Mouse (Mus musculus): ENCODE measurements around the gene Purb. TPM values are rescaled to one million over a fixed set of nuclear protein-coding genes. Genes with fewer than 3 reads are reported as not detected.

Purb gene
- polyA plus RNA-seq, 1 experiment: 7.0 TPM

DNA sequence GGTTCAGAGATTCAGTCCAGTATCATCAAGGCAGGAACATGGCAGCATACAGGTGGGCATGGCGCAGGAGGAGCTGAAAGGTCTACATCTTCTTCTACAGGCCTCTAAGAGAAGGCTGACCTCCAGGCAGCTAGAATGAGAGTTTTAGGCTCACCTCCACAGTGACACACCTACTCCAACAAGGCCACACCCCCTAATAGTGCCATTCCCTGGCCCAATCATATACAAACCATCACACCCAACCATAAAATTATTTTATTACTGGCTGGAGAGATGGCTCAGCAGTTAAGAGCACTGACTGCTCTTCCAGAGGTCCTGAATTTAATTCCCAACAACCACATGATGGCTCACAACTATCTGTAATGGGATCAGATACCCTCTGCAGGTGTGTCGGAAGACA lies 26.8 kb upstream of the Purb start:
- H3K36me3 ChIP-seq (ENCODE audit: control insufficient read depth, insufficient read depth, low read length): no peaks in the 10 kb centered on the region
- H3K27me3 ChIP-seq (ENCODE audit: control insufficient read depth, insufficient read depth, low read length): no peaks in the 10 kb centered on the region
- H3K4me1 ChIP-seq (ENCODE audit: control insufficient read depth, insufficient read depth, insufficient read length, low read length): peaks cover 15% of the 10 kb centered on the region
- 81% methylated on average over 2 of the region's 2 CpGs for WGBS
- TF ChIP-seq POLR2A (IDR thresholded peaks at IDR 0.05; ENCODE audit: low read depth, low read length): no peak
- TF ChIP-seq CTCF (IDR thresholded peaks at IDR 0.05; ENCODE audit: extremely low read depth, insufficient read length, insufficient replicate concordance, low read depth, low read length): no peak
- H3K4me3 ChIP-seq (ENCODE audit: low read depth, low read length): no peak overlapping the region
- H3K27ac ChIP-seq (ENCODE audit: insufficient read depth, low read depth, low read length): no peak overlapping the region

- no peak overlapping the region for H3K27ac ChIP-seq (ENCODE audit: insufficient read depth, low read depth, low read length)
- TF ChIP-seq POLR2A (IDR thresholded peaks at IDR 0.05; ENCODE audit: low read depth, low read length): no peak
- WGBS: 83% methylated on average over 12 of the region's 12 CpGs
- no peaks in the 10 kb centered on the region for H3K36me3 ChIP-seq (ENCODE audit: control insufficient read depth, insufficient read depth, low read length)
- no peaks in the 10 kb centered on the region for H3K27me3 ChIP-seq (ENCODE audit: control insufficient read depth, insufficient read depth, low read length)
- H3K4me3 ChIP-seq (ENCODE audit: low read depth, low read length): no peak overlapping the region; the same call in 1 of the 2 replicates
- no peaks in the 10 kb centered on the region for H3K4me1 ChIP-seq (ENCODE audit: control insufficient read depth, insufficient read depth, insufficient read length, low read length)
Observed at GRCm38 (mm10) chr11:6497311-6497948, 21.7 kb upstream of the Purb start.

GRCm38 (mm10) chr11:6489691-6490503 lies 14.2 kb upstream of the Purb start:
- H3K4me3 ChIP-seq (ENCODE audit: low read depth, low read length): no peak overlapping the region
- H3K27me3 ChIP-seq (ENCODE audit: control insufficient read depth, insufficient read depth, low read length): no peaks in the 10 kb centered on the region
- no peak overlapping the region for H3K27ac ChIP-seq (ENCODE audit: insufficient read depth, low read depth, low read length)
- TF ChIP-seq POLR2A (IDR thresholded peaks at IDR 0.05; ENCODE audit: low read depth, low read length): no peak
- peak; percentile 61; the same call in 1 of the 2 replicates for TF ChIP-seq CTCF (IDR thresholded peaks at IDR 0.05; ENCODE audit: extremely low read depth, insufficient read length, insufficient replicate concordance, low read depth, low read length)
- 0 out of 2 replicates have a peak, but pooled peaks cover 2% of the 10 kb centered on the region for H3K4me1 ChIP-seq (ENCODE audit: control insufficient read depth, insufficient read depth, insufficient read length, low read length)
- no peaks in the 10 kb centered on the region for H3K36me3 ChIP-seq (ENCODE audit: control insufficient read depth, insufficient read depth, low read length)
- 42% methylated on average over 6 of the region's 6 CpGs for WGBS

DNA sequence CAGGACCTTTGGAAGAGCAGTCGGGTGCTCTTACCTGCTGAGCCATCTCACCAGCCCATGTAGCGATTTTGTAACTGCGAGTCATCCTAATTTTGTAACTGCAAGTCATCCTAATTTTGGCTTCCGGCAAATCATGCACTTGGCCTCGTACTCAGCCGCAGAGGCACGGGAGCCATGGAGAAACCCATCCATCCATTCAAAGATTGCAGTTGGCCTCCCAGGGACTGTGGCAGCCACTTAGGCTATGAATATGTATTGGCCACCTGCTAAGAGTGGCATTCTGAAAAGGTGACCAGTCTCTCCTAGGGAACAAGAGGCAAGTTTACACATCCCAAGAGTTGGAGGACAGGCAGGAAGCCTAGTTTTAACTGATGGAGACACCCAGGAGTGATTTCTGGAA lies 13.5 kb upstream of the Purb start:
- H3K4me3 ChIP-seq (ENCODE audit: low read depth, low read length): no peak overlapping the region
- H3K27ac ChIP-seq (ENCODE audit: insufficient read depth, low read depth, low read length): no peak overlapping the region
- no peaks in the 10 kb centered on the region for H3K27me3 ChIP-seq (ENCODE audit: control insufficient read depth, insufficient read depth, low read length)
- WGBS: 94% methylated on average over 7 of the region's 7 CpGs
- H3K4me1 ChIP-seq (ENCODE audit: control insufficient read depth, insufficient read depth, insufficient read length, low read length): 0 out of 2 replicates have a peak, but pooled peaks cover 2% of the 10 kb centered on the region
- TF ChIP-seq POLR2A (IDR thresholded peaks at IDR 0.05; ENCODE audit: low read depth, low read length) (no peak), CTCF (IDR thresholded peaks at IDR 0.05; ENCODE audit: extremely low read depth, insufficient read length, insufficient replicate concordance, low read depth, low read length) (no peak)
- H3K36me3 ChIP-seq (ENCODE audit: control insufficient read depth, insufficient read depth, low read length): no peaks in the 10 kb centered on the region

DNA sequence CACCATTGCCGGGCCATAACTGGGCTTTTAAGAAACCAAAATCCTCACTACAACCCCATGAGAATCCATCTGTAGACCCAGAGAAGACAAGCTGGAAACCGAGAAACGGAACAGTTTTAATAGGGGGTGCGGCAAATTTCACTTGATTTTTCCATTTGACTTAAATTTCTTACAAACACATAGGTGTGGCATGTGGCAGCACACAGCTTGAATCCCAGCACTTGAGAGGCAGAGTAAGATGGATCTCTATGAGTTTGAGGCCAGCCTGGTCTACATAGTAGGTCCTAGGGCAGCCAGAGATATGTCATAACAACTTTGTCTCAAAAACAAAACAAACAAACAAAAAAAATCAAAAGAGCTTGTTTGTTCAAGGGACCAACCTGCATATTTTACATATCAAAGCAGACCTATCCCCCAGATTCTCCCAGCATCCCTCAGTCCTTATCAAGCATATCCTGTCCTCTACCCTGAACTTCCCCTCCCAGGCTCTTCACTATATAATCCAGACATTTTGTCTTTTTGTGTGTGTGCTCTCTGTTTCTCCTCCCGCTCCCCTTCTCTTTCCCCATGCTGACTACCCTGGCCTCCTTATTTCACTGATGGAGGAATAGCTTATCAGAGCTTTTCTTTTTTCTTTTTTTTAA lies 12.4 kb upstream of the Purb start:
- Histone ChIP-seq H3K4me1 (ENCODE audit: control insufficient read depth, insufficient read depth, insufficient read length, low read length) (0 out of 2 replicates have a peak, but pooled peaks cover 2% of the 10 kb centered on the region), H3K36me3 (ENCODE audit: control insufficient read depth, insufficient read depth, low read length) (no peaks in the 10 kb centered on the region), H3K27me3 (ENCODE audit: control insufficient read depth, insufficient read depth, low read length) (no peaks in the 10 kb centered on the region), H3K4me3 (ENCODE audit: low read depth, low read length) (no peak overlapping the region), H3K27ac (ENCODE audit: insufficient read depth, low read depth, low read length) (no peak overlapping the region)
- no peak for TF ChIP-seq CTCF (IDR thresholded peaks at IDR 0.05; ENCODE audit: extremely low read depth, insufficient read length, insufficient replicate concordance, low read depth, low read length)
- no peak for TF ChIP-seq POLR2A (IDR thresholded peaks at IDR 0.05; ENCODE audit: low read depth, low read length)
- 94% methylated on average over 5 of the region's 5 CpGs for WGBS

GRCm38 (mm10) chr11:6487496-6487895 lies 11.8 kb upstream of the Purb start:
- H3K4me1 ChIP-seq (ENCODE audit: control insufficient read depth, insufficient read depth, insufficient read length, low read length): 0 out of 2 replicates have a peak, but pooled peaks cover 2% of the 10 kb centered on the region
- no peak overlapping the region for H3K4me3 ChIP-seq (ENCODE audit: low read depth, low read length)
- no peak for TF ChIP-seq CTCF (IDR thresholded peaks at IDR 0.05; ENCODE audit: extremely low read depth, insufficient read length, insufficient replicate concordance, low read depth, low read length)
- no peak for TF ChIP-seq POLR2A (IDR thresholded peaks at IDR 0.05; ENCODE audit: low read depth, low read length)
- H3K36me3 ChIP-seq (ENCODE audit: control insufficient read depth, insufficient read depth, low read length): no peaks in the 10 kb centered on the region
- H3K27me3 ChIP-seq (ENCODE audit: control insufficient read depth, insufficient read depth, low read length): no peaks in the 10 kb centered on the region
- 49% methylated on average over 7 of the region's 7 CpGs for WGBS
- no peak overlapping the region for H3K27ac ChIP-seq (ENCODE audit: insufficient read depth, low read depth, low read length)

GRCm38 (mm10) chr11:6486916-6487315 lies 11.2 kb upstream of the Purb start:
- no peak for TF ChIP-seq POLR2A (IDR thresholded peaks at IDR 0.05; ENCODE audit: low read depth, low read length)
- no peak for TF ChIP-seq CTCF (IDR thresholded peaks at IDR 0.05; ENCODE audit: extremely low read depth, insufficient read length, insufficient replicate concordance, low read depth, low read length)
- Histone ChIP-seq H3K4me1 (ENCODE audit: control insufficient read depth, insufficient read depth, insufficient read length, low read length) (0 out of 2 replicates have a peak, but pooled peaks cover 2% of the 10 kb centered on the region), H3K27ac (ENCODE audit: insufficient read depth, low read depth, low read length) (no peak overlapping the region), H3K36me3 (ENCODE audit: control insufficient read depth, insufficient read depth, low read length) (no peaks in the 10 kb centered on the region), H3K27me3 (ENCODE audit: control insufficient read depth, insufficient read depth, low read length) (no peaks in the 10 kb centered on the region), H3K4me3 (ENCODE audit: low read depth, low read length) (no peak overlapping the region)
- WGBS: 61% methylated on average over 6 of the region's 6 CpGs
